Comparison of ENCODE assay signal across 31 mouse cellular contexts in genomic region chr7:5972546-5972945, GRCm38 (mm10). TPM values are rescaled to one million over a fixed set of nuclear protein-coding genes. Genes with fewer than 3 reads are reported as not detected.
"Had no signal": no experiment of that assay in that cellular context is flagged by ENCODE, and none has a peak within 500 bp of the region (broad histone marks: within the 10 kb centered on the region; RNA-seq: fewer than 3 reads in every experiment).

No protein-coding gene starts in this region.

RNA-seq across cellular contexts. Expression of gene Vmn1r65, which starts 38.3 kb away (rescaled TPM):
- polyA plus RNA-seq: limb, embryonic 10.5 days; limb, embryonic 11.5 days; limb, embryonic 12.5 days; limb, embryonic 13.5 days; limb, embryonic 14.5 days; limb, embryonic 15.5 days; liver, adult 2 months; liver, embryonic 11.5 days; liver, embryonic 12.5 days; liver, embryonic 13.5 days; liver, embryonic 14.5 days; liver, embryonic 15.5 days; liver, embryonic 16.5 days; liver, postnatal 0 days; lung, adult 2 months; lung, embryonic 14.5 days; lung, embryonic 15.5 days; lung, embryonic 16.5 days; lung, postnatal 0 days; macrophage; midbrain, embryonic 10.5 days; midbrain, embryonic 11.5 days; midbrain, embryonic 12.5 days; midbrain, embryonic 13.5 days; midbrain, embryonic 14.5 days; midbrain, embryonic 15.5 days; midbrain, embryonic 16.5 days; midbrain, postnatal 0 days; myocyte; neural tube, embryonic 11.5 days; neural tube, embryonic 12.5 days had no signal
